Mouse (Mus musculus): ENCODE measurements around the gene Morn5.

Gene Morn5

GRCm38 (mm10) chr2:36104436-36104955, 55.2 kb downstream of the Morn5 start:
- DNase-seq (ENCODE audit: low read depth, low spot score), result no peak

GRCm38 (mm10) chr2:36104956-36105741, 55.9 kb downstream of the Morn5 start, which contains the start of gene Lhx6:
Lhx6 (minus strand) TSS chr2:36105408.
- peak; percentile 7 for DNase-seq (ENCODE audit: low read depth, low spot score)

- no peak for DNase-seq (ENCODE audit: low read depth, low spot score)
These were observed 59.4 kb downstream of the Morn5 start for GRCm38 (mm10) chr2:36108615-36109014.

GRCm38 (mm10) chr2:36112632-36113031, 63.4 kb downstream of the Morn5 start:
- no peak for DNase-seq (ENCODE audit: low read depth, low spot score)

GRCm38 (mm10) chr2:36126795-36127429, 77.7 kb downstream of the Morn5 start:
- no peak for DNase-seq (ENCODE audit: low read depth, low spot score)

GRCm38 (mm10) chr2:36127973-36128372, 78.7 kb downstream of the Morn5 start:
- no peak for DNase-seq (ENCODE audit: low read depth, low spot score)

- DNase-seq (ENCODE audit: low read depth, low spot score), result no peak
These were observed 79.8 kb downstream of the Morn5 start for GRCm38 (mm10) chr2:36129051-36129450.
